Mouse (Mus musculus) midbrain, embryonic 15.5 days (tissue): ENCODE measurements around the gene Gabrb2. TPM values are rescaled to one million over a fixed set of nuclear protein-coding genes. Genes with fewer than 3 reads are reported as not detected.
A peak's percentile ranks its signal among the peaks of the same experiment; 100 is the strongest.

Source experiments
- ATAC-seq: fragments of 200-750 bp; cut with Nextera tagmentation; replicated peaks from 2 replicates; pipeline ENCODE4 v1.8.0; 2017; ENCODE audit warnings: moderate TSS enrichment
- H3K27ac ChIP-seq: fragments of 300-500 bp; sonication (generic); 2 replicates; pipeline ENCODE4 v1.5.1; 2015; ENCODE audit warnings: mild to moderate bottlenecking, inconsistent platforms
- H3K27me3 ChIP-seq: fragments of 300-500 bp; sonication (generic); replicated peaks from 2 replicates; pipeline ENCODE4 v1.6.1; 2015; ENCODE audit warnings: inconsistent platforms
- H3K36me3 ChIP-seq: fragments of 300-500 bp; sonication (generic); replicated peaks from 2 replicates; pipeline ENCODE4 v1.6.1; 2015; ENCODE audit warnings: inconsistent platforms
- H3K4me1 ChIP-seq: fragments of 300-500 bp; sonication (generic); 2 replicates; pipeline ENCODE4 v1.6.1; 2015; ENCODE audit warnings: inconsistent platforms
- H3K4me2 ChIP-seq: fragments of 300-500 bp; sonication (generic); 2 replicates; pipeline ENCODE4 v1.6.1; 2015; ENCODE audit warnings: inconsistent platforms, mild to moderate bottlenecking, moderate library complexity
- H3K4me3 ChIP-seq: fragments of 300-500 bp; sonication (generic); 2 replicates; pipeline ENCODE4 v1.5.1; 2015; ENCODE audit warnings: mild to moderate bottlenecking, inconsistent platforms
- H3K9ac ChIP-seq: fragments of 300-500 bp; sonication (generic); 2 replicates; pipeline ENCODE4 v1.6.1; 2015; ENCODE audit warnings: mild to moderate bottlenecking, inconsistent platforms
- H3K9me3 ChIP-seq: fragments of 300-500 bp; sonication (generic); 2 replicates; pipeline ENCODE4 v1.6.1; 2016; ENCODE audit warnings: inconsistent platforms
- WGBS: fragments of 180-500 bp; shearing (Covaris S2); methylation state at CpG from one replicate; pipeline ENCODE4 v1.1.7; 2015; ENCODE audit warnings: mixed read lengths; 5-methylcytosine and 5-hydroxymethylcytosine counted together
- polyA plus RNA-seq: library from polyadenylated mRNA; unstranded; fragments of >200 nt; fragmentation: Nextera tagmentation; extraction: Ambion mirVana; gene quantifications from 2 replicates; pipeline ENCODE4 v1.2.1, GENCODE M21; 2015

Gabrb2 gene
- polyA plus RNA-seq, 1 experiment from 2014 or later: 50.7 TPM

DNA sequence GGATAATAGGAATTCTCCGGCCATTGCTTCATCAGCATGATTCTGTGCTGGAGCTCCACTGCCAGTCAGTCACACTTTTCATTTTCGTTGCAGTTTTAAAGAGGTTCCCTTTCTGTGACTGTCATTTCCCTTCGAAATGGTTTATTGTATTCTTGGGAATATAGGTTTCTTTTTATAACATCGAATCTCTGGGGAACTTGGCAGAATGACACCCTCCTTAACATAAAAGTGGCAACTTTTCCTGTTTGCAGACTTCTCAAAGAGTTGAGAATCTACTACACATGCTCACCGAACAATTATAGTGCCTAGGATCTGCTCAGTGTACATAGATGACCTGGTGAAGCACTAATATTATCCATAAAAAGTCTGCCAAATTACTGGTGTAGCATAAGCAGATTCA is 146.5 kb downstream of the Gabrb2 start:
- H3K9me3 ChIP-seq: no peaks in the 10 kb centered on the region
- no peak overlapping the region for H3K4me2 ChIP-seq
- no peak overlapping the region for H3K4me3 ChIP-seq
- H3K27me3 ChIP-seq: no peaks in the 10 kb centered on the region
- H3K4me1 ChIP-seq: peaks cover 3% of the 10 kb centered on the region; the same call in 1 of the 2 replicates
- H3K27ac ChIP-seq: no peak overlapping the region
- WGBS: 66% methylated on average over 5 of the region's 5 CpGs
- H3K9ac ChIP-seq: no peak overlapping the region
- H3K36me3 ChIP-seq: no peaks in the 10 kb centered on the region
- ATAC-seq: no peak

DNA sequence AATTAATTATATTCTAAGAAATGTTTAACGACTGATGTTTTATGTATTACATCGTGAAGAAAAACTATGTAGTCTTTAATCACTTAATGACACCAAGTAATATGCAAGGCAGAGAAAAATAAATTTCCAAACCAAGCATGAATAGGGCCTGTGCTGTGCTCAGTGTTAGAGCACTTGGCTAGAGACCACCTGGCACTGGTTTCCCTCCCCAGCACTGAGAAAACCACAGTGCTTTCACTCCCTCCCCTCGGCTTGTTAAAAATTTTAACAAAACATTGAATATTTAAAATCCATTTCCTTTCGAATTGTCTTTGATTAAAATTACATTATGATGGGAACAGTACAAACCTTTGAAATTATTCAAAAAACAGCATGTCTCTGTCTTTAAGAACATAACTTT is 151.9 kb downstream of the Gabrb2 start:
- Histone ChIP-seq H3K4me1 (no peaks in the 10 kb centered on the region), H3K36me3 (no peaks in the 10 kb centered on the region), H3K27ac (no peak overlapping the region), H3K4me3 (no peak overlapping the region), H3K9me3 (no peaks in the 10 kb centered on the region), H3K9ac (no peak overlapping the region), H3K27me3 (no peaks in the 10 kb centered on the region), H3K4me2 (no peak overlapping the region)
- ATAC-seq: no peak
- 89% methylated on average over 4 of the region's 4 CpGs for WGBS

- H3K4me3 ChIP-seq: no peak overlapping the region
- no peaks in the 10 kb centered on the region for H3K27me3 ChIP-seq
- no peaks in the 10 kb centered on the region for H3K9me3 ChIP-seq
- H3K4me1 ChIP-seq: no peaks in the 10 kb centered on the region
- WGBS: 86% methylated on average over 3 of the region's 3 CpGs
- H3K9ac ChIP-seq: no peak overlapping the region
- ATAC-seq: no peak
- no peak overlapping the region for H3K4me2 ChIP-seq
- no peaks in the 10 kb centered on the region for H3K36me3 ChIP-seq
- H3K27ac ChIP-seq: no peak overlapping the region
Measured at GRCm38 (mm10) chr11:42575146-42575873, 155.8 kb downstream of the Gabrb2 start.

GRCm38 (mm10) chr11:42579804-42580203 is 160.2 kb downstream of the Gabrb2 start:
- no peak for ATAC-seq
- WGBS: 31% methylated on average over 6 of the region's 6 CpGs
- Histone ChIP-seq H3K27me3 (no peaks in the 10 kb centered on the region), H3K27ac (0 out of 2 replicates have a peak overlapping the region, but pooled peaks have one; percentile 34), H3K36me3 (no peaks in the 10 kb centered on the region), H3K4me1 (0 out of 2 replicates have a peak, but pooled peaks cover 3% of the 10 kb centered on the region), H3K9ac (no peak overlapping the region), H3K9me3 (no peaks in the 10 kb centered on the region), H3K4me2 (no peak overlapping the region), H3K4me3 (no peak overlapping the region)

GRCm38 (mm10) chr11:42581123-42581522 is 161.6 kb downstream of the Gabrb2 start:
- 71% methylated on average over 4 of the region's 4 CpGs for WGBS
- no peak overlapping the region for H3K4me2 ChIP-seq
- H3K36me3 ChIP-seq: no peaks in the 10 kb centered on the region
- H3K4me1 ChIP-seq: 0 out of 2 replicates have a peak, but pooled peaks cover 3% of the 10 kb centered on the region
- no peak overlapping the region for H3K4me3 ChIP-seq
- no peak overlapping the region for H3K9ac ChIP-seq
- ATAC-seq: no peak
- no peaks in the 10 kb centered on the region for H3K27me3 ChIP-seq
- H3K27ac ChIP-seq: no peak overlapping the region
- H3K9me3 ChIP-seq: no peaks in the 10 kb centered on the region

DNA sequence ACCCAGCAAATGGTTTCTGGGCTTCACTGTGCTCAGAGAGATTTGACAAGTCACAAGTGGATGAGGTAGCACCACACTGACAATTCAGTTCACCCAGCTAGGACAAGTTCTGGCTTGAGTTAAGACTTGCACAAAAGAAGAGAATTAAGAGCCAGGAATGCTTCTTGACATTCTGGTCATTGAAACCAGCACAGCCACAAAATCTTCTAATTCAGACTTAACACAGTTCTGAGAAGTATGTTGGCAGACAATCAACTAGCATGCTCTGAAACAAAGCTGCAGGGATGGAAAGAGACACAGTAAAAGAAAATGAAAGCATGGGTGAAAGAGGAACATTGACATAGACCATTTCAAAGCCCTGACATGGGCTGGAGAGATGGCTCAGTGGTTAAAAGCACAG is 162.2 kb downstream of the Gabrb2 start:
- H3K27ac ChIP-seq: no peak overlapping the region
- H3K9ac ChIP-seq: no peak overlapping the region
- H3K27me3 ChIP-seq: no peaks in the 10 kb centered on the region
- H3K4me3 ChIP-seq: no peak overlapping the region
- 0 out of 2 replicates have a peak, but pooled peaks cover 3% of the 10 kb centered on the region for H3K4me1 ChIP-seq
- ATAC-seq: no peak
- H3K36me3 ChIP-seq: no peaks in the 10 kb centered on the region
- no peak overlapping the region for H3K4me2 ChIP-seq
- no peaks in the 10 kb centered on the region for H3K9me3 ChIP-seq

- Histone ChIP-seq H3K4me2 (no peak overlapping the region), H3K27me3 (no peaks in the 10 kb centered on the region), H3K4me3 (no peak overlapping the region), H3K9ac (no peak overlapping the region), H3K9me3 (no peaks in the 10 kb centered on the region), H3K4me1 (no peaks in the 10 kb centered on the region), H3K36me3 (no peaks in the 10 kb centered on the region), H3K27ac (no peak overlapping the region)
- ATAC-seq: no peak
- WGBS: 88% methylated on average over 3 of the region's 3 CpGs
Measured at GRCm38 (mm10) chr11:42592418-42592817, 172.9 kb downstream of the Gabrb2 start.

DNA sequence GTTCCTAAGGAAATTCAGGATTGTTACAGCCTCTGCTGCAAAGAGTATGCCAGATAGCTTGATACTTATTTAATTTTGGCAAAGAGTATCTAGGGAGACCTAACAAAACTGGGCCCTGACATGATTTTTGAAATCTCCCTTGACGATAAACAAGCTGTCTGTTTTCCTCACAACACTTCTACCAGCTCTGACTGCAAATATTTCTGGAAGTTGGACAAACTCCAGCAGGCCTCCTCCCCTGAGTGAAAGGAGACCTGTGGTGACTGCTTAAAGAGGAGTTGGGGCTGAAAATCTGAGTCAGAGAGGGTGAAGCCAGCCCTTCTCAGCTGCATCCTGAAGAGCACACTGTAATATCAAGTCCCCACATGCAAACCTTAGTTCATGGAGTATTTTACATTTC is 186.7 kb downstream of the Gabrb2 start:
- Histone ChIP-seq H3K27ac (no peak overlapping the region), H3K4me1 (no peaks in the 10 kb centered on the region), H3K27me3 (no peaks in the 10 kb centered on the region), H3K9me3 (no peaks in the 10 kb centered on the region), H3K4me3 (no peak overlapping the region), H3K9ac (no peak overlapping the region), H3K36me3 (no peaks in the 10 kb centered on the region), H3K4me2 (no peak overlapping the region)
- WGBS: 65% methylated on average over 1 of the region's 1 CpGs
- ATAC-seq: no peak

GRCm38 (mm10) chr11:42609128-42609763 is 189.7 kb downstream of the Gabrb2 start:
- no peaks in the 10 kb centered on the region for H3K9me3 ChIP-seq
- H3K27me3 ChIP-seq: no peaks in the 10 kb centered on the region
- WGBS: 92% methylated on average over 3 of the region's 3 CpGs
- no peak overlapping the region for H3K9ac ChIP-seq
- H3K4me3 ChIP-seq: no peak overlapping the region
- ATAC-seq: no peak
- no peaks in the 10 kb centered on the region for H3K36me3 ChIP-seq
- H3K4me2 ChIP-seq: no peak overlapping the region
- H3K27ac ChIP-seq: no peak overlapping the region
- H3K4me1 ChIP-seq: no peaks in the 10 kb centered on the region

GRCm38 (mm10) chr11:42618195-42618594 is 198.6 kb downstream of the Gabrb2 start:
- no peaks in the 10 kb centered on the region for H3K36me3 ChIP-seq
- no peaks in the 10 kb centered on the region for H3K27me3 ChIP-seq
- no peak overlapping the region for H3K4me3 ChIP-seq
- H3K9me3 ChIP-seq: no peaks in the 10 kb centered on the region
- no peak for ATAC-seq
- H3K9ac ChIP-seq: no peak overlapping the region
- WGBS: 65% methylated on average over 2 of the region's 2 CpGs
- no peak overlapping the region for H3K4me2 ChIP-seq
- H3K27ac ChIP-seq: peak overlapping the region; percentile 4; the same call in 1 of the 2 replicates
- no peaks in the 10 kb centered on the region for H3K4me1 ChIP-seq

DNA sequence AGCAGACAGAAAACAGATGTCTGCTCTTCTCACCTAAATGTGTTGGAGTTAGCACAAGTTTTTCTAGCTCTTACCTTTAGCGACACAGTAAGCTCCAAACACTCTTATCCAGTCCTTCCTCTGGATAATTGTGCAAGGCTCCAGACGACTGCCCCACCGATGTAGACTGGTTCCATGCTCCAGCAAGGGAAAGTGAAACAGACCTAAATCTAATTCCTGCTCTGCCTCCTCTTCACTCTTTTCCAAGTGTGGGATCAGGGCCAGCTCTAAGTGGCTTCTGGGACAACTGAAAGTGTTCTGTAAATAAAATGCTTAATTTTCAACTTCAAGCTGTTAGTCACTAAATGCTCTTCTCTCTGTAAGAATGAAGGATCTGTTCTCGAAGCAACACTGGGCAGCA is 201.6 kb downstream of the Gabrb2 start:
- Histone ChIP-seq H3K9me3 (no peaks in the 10 kb centered on the region), H3K27ac (no peak overlapping the region), H3K36me3 (no peaks in the 10 kb centered on the region), H3K9ac (no peak overlapping the region), H3K4me2 (no peak overlapping the region), H3K4me3 (no peak overlapping the region), H3K27me3 (no peaks in the 10 kb centered on the region), H3K4me1 (no peaks in the 10 kb centered on the region)
- ATAC-seq: no peak
- WGBS: 91% methylated on average over 4 of the region's 4 CpGs

DNA sequence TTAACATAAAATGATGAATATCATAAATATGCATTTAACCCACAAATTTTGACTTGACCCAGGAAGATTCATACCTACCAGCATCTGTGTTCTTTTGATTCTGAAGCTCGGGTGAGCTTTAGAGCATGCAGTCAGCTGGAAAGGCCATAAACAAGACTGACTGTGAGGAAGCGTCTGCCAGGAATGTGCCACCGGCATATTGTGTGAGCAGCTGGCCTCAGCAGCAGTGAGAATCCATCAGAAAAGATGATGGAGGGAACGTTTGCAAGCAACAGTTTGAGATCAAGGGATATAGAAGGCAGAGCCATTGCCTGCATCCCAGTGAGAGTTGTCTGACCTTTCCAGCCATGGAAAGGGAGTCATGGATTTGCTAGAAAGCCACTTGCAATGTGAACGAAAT is 230.6 kb downstream of the Gabrb2 start:
- Histone ChIP-seq H3K27ac (no peak overlapping the region), H3K4me1 (no peaks in the 10 kb centered on the region), H3K27me3 (no peaks in the 10 kb centered on the region), H3K36me3 (no peaks in the 10 kb centered on the region), H3K9me3 (no peaks in the 10 kb centered on the region), H3K4me2 (no peak overlapping the region), H3K9ac (no peak overlapping the region), H3K4me3 (no peak overlapping the region)
- WGBS: 76% methylated on average over 5 of the region's 5 CpGs
- no peak for ATAC-seq

DNA sequence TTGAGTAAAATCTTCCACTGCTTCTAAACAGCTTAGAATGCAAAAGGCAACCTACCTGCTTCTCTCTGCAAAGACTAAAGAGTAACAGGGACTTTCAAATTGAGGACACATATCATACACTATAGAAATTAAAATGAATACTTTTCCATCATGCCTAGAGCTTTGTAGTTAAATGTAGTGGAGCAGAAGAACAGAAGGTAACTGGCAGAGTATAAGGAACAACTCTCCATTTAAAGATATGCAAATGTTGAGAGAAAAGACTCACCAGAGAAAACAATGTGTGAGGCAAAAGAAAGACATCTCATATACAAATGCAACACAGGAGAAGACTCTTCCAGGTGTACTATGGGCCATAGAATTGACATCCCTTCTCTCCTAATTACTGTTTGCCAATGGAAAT is 232.0 kb downstream of the Gabrb2 start:
- no peaks in the 10 kb centered on the region for H3K4me1 ChIP-seq
- no peaks in the 10 kb centered on the region for H3K9me3 ChIP-seq
- H3K27me3 ChIP-seq: no peaks in the 10 kb centered on the region
- no peaks in the 10 kb centered on the region for H3K36me3 ChIP-seq
- H3K4me3 ChIP-seq: no peak overlapping the region
- no peak overlapping the region for H3K4me2 ChIP-seq
- no peak for ATAC-seq
- no peak overlapping the region for H3K27ac ChIP-seq
- no peak overlapping the region for H3K9ac ChIP-seq
